Mouse (Mus musculus): Measurements from ENCODE around the gene Prss22. TPM values are rescaled to one million over a fixed set of nuclear protein-coding genes. Genes with fewer than 3 reads are reported as not detected.
"Not testable (repeated sequence)": the region's sequence is repeated elsewhere in the genome, so short reads cannot be mapped to it uniquely, and the experiment has no call there.

Gene Prss22
- polyA plus RNA-seq, 1 experiment from 2014 or later: 0.82 TPM

DNA sequence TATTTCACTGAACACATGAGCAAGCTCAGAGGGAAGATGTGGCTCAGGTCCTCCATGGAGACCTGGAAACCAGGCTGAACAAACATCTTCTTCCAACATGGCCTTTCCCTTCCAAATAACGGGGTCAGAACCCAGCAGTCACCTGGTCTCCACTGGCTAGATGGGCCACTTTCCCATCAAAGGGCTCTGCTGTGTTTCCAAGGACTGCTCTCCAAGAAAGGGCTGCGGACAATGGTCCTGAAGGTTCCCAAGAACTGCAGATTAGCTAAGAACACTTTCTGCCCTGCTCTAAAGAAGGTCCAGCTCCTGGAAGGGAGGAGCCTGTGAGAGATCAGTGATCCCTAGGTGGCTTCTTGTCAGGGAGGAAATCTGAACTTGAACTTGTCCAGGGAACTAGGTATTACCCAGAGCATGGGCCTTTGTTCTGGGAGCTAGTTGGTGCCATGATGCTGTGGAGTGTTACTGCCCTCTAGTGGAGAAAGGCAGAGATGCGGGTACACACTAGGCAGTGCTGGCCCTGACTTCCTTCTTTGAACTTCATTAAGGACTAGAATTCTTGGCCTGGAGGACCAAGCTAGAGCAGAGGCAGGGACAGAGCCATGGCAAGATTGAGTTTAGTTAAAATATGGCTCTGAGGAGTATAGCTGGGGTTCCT, 37.7 kb downstream of the Prss22 start:
- Histone ChIP-seq H3K9ac (replicated peaks; ENCODE audit: low read length) (peak overlapping the region; percentile 58), H3K9me3 (ENCODE audit: low read length) (no peaks in the 10 kb centered on the region), H3K27ac (ENCODE audit: low read length) (no peak overlapping the region), H3K27me3 (ENCODE audit: insufficient read depth, low read length) (no peaks in the 10 kb centered on the region), H3K4me1 (ENCODE audit: insufficient read depth, low read length) (0 out of 2 replicates have a peak, but pooled peaks cover 3% of the 10 kb centered on the region), H3K4me3 (ENCODE audit: low read length) (no peak overlapping the region), H3K36me3 (ENCODE audit: insufficient read depth, low read length) (no peaks in the 10 kb centered on the region), H3K4me2 (replicated peaks; ENCODE audit: low read depth, low read length) (no peak overlapping the region)
- WGBS: 41% methylated on average over 3 of the region's 3 CpGs
- peak; percentile 92 for ATAC-seq (ENCODE audit: low FRiP score, low TSS enrichment)

DNA sequence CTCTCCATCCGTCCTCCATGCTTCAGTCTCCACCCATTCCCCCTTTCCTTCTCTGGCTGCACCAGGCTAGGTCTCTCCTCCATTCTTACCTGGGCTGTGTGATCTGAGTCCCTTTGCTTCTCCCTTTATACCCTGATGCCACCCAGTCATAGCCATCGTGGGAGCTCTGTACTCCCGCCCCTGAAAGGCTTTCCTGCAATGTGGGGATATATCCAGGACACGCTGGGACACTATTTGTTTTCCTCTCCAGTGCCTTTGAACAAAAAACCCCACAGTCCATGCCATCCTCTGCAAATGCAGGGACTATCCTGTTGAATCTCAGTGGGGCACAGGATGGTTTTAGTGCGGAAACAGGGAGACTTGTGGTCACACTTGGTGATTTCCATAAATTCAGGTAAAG, 42.7 kb downstream of the Prss22 start, which contains the start of gene Sbpl:
Gene Sbpl, minus strand, starts transcription at position 101 of the 400 bp plus-strand sequence.
- H3K9ac ChIP-seq (replicated peaks; ENCODE audit: low read length): no peak within 1 kb of the TSS
- ATAC-seq (ENCODE audit: low FRiP score, low TSS enrichment): no peak
- H3K27me3 ChIP-seq (ENCODE audit: insufficient read depth, low read length): no peaks in the 10 kb centered on the region
- H3K9me3 ChIP-seq (ENCODE audit: low read length): no peaks in the 10 kb centered on the region
- H3K4me3 ChIP-seq (ENCODE audit: low read length): no peak within 1 kb of the TSS
- 82% methylated on average over 5 of the region's 5 CpGs for WGBS
- 0 out of 2 replicates have a peak, but pooled peaks cover 2% of the 10 kb centered on the region for H3K4me1 ChIP-seq (ENCODE audit: insufficient read depth, low read length)
- H3K36me3 ChIP-seq (ENCODE audit: insufficient read depth, low read length): no peaks in the 10 kb centered on the region
- no peak within 1 kb of the TSS for H3K27ac ChIP-seq (ENCODE audit: low read length)
- no peak within 1 kb of the TSS for H3K4me2 ChIP-seq (replicated peaks; ENCODE audit: low read depth, low read length)

DNA sequence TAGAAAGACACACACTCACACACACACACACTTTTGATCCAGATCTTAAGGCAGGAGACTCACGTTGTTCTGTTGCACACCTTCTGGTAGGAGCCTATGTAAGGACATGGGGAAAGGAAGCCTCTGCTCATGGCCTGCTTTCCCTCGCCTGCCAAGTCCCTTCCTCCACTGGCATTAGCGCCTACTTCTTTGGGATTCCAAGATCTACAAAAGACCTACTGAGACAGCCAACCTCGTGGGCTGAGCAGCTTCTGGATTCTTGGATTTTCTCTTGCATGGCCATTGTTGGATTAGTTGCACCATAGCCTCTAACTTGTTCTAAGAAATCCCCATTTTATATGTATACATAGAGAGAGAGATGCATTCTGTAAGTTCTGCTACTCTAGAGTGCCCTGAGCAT, 47.1 kb downstream of the Prss22 start:
- not testable (repeated sequence) for H3K9me3 ChIP-seq (ENCODE audit: low read length); H3K27me3 ChIP-seq (ENCODE audit: insufficient read depth, low read length); H3K9ac ChIP-seq (replicated peaks; ENCODE audit: low read length); ATAC-seq (ENCODE audit: low FRiP score, low TSS enrichment); H3K4me1 ChIP-seq (ENCODE audit: insufficient read depth, low read length); H3K27ac ChIP-seq (ENCODE audit: low read length); H3K36me3 ChIP-seq (ENCODE audit: insufficient read depth, low read length); H3K4me2 ChIP-seq (replicated peaks; ENCODE audit: low read depth, low read length); H3K4me3 ChIP-seq (ENCODE audit: low read length)
- WGBS: 76% methylated on average over 4 of the region's 4 CpGs

DNA sequence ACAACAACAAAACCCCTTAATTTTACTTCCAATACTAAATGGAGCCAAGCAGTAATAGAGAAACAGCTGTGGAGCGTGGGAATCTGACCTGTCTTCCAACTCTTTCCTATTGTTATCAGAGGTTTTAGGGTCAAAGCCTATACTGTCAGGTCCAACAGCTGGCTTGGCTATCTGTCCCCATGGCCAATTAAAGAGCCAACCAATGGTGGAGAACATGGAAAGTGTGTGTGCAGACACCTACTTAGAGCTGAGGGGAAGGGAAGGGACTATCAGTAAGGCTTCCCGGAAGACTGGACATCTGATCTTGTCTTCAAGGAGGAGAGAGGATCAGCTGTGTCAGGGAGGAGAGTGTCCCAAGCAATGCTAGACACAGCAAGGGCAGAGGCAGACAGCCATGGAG, 48.8 kb downstream of the Prss22 start:
- Histone ChIP-seq H3K4me1 (ENCODE audit: insufficient read depth, low read length) (no peaks in the 10 kb centered on the region), H3K36me3 (ENCODE audit: insufficient read depth, low read length) (no peaks in the 10 kb centered on the region), H3K9ac (replicated peaks; ENCODE audit: low read length) (no peak overlapping the region), H3K4me3 (ENCODE audit: low read length) (no peak overlapping the region), H3K4me2 (replicated peaks; ENCODE audit: low read depth, low read length) (no peak overlapping the region), H3K27ac (ENCODE audit: low read length) (no peak overlapping the region), H3K27me3 (ENCODE audit: insufficient read depth, low read length) (no peaks in the 10 kb centered on the region), H3K9me3 (ENCODE audit: low read length) (no peaks in the 10 kb centered on the region)
- ATAC-seq (ENCODE audit: low FRiP score, low TSS enrichment): no peak
- 68% methylated on average over 2 of the region's 2 CpGs for WGBS

DNA sequence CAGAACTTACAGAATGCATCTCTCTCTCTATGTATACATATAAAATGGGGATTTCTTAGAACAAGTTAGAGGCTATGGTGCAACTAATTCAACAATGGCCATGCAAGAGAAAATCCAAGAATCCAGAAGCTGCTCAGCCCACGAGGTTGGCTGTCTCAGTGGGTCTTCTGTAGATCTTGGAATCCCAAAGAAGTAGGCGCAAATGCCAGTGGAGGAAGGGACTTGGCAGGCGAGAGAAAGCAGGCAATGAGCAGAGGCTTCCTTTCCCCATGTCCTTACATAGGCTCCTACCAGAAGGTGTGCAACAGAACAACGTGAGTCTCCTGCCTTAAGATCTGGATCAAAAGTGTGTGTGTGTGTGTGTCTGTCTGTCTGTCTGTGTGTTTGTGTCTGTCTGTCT, 50.4 kb downstream of the Prss22 start:
- H3K27ac ChIP-seq (ENCODE audit: low read length); H3K9me3 ChIP-seq (ENCODE audit: low read length); H3K9ac ChIP-seq (replicated peaks; ENCODE audit: low read length); H3K4me3 ChIP-seq (ENCODE audit: low read length); H3K4me1 ChIP-seq (ENCODE audit: insufficient read depth, low read length); H3K4me2 ChIP-seq (replicated peaks; ENCODE audit: low read depth, low read length); ATAC-seq (ENCODE audit: low FRiP score, low TSS enrichment); H3K36me3 ChIP-seq (ENCODE audit: insufficient read depth, low read length); H3K27me3 ChIP-seq (ENCODE audit: insufficient read depth, low read length): not testable (repeated sequence)
- WGBS: 86% methylated on average over 4 of the region's 4 CpGs

Small RNA genes within 50 kb of the gene (microRNA-seq; reads per million reads assigned to microRNA genes)
- not detected for gene Gm27700

Other genes with a start within 250 kb of the Prss22 start
- gene Flywch1, start 226.5 kb downstream of the Prss22 start, polyA plus RNA-seq (2015; fragmentation: Nextera tagmentation; extraction: Ambion mirVana): 101 and 104 TPM in 2 replicates
- gene Flywch2, start 212.0 kb downstream of the Prss22 start, polyA plus RNA-seq (2015; fragmentation: Nextera tagmentation; extraction: Ambion mirVana): 31.7 and 35.0 TPM in 2 replicates
- gene Srrm2, start 207.6 kb downstream of the Prss22 start, polyA plus RNA-seq (2015; fragmentation: Nextera tagmentation; extraction: Ambion mirVana): 411 and 514 TPM in 2 replicates
- 954 and 966 TPM in 2 replicates for gene Elob, start 169.0 kb downstream of the Prss22 start, polyA plus RNA-seq (2015; fragmentation: Nextera tagmentation; extraction: Ambion mirVana)
- gene Prss33, start 162.0 kb downstream of the Prss22 start, polyA plus RNA-seq (2015; fragmentation: Nextera tagmentation; extraction: Ambion mirVana): not detected in 2 replicates
- gene Prss32, start 154.2 kb downstream of the Prss22 start, polyA plus RNA-seq (2015; fragmentation: Nextera tagmentation; extraction: Ambion mirVana): not detected in 2 replicates
- 3.5 and 4.1 TPM in 2 replicates for gene Prss41, start 153.9 kb downstream of the Prss22 start, polyA plus RNA-seq (2015; fragmentation: Nextera tagmentation; extraction: Ambion mirVana)
- not detected in 2 replicates for gene Prss21, start 130.0 kb downstream of the Prss22 start, polyA plus RNA-seq (2015; fragmentation: Nextera tagmentation; extraction: Ambion mirVana)
- gene Dcpp1, start 117.2 kb downstream of the Prss22 start, polyA plus RNA-seq (2015; fragmentation: Nextera tagmentation; extraction: Ambion mirVana): not detected in 2 replicates
- gene Dcpp2, start 117.2 kb downstream of the Prss22 start, polyA plus RNA-seq (2015; fragmentation: Nextera tagmentation; extraction: Ambion mirVana): not detected in 2 replicates
- gene Dcpp3, start 80.6 kb downstream of the Prss22 start, polyA plus RNA-seq (2015; fragmentation: Nextera tagmentation; extraction: Ambion mirVana): not detected in 2 replicates
- not detected in 2 replicates for gene Sbp, start 56.4 kb downstream of the Prss22 start, polyA plus RNA-seq (2015; fragmentation: Nextera tagmentation; extraction: Ambion mirVana)
- not detected in 2 replicates for gene Sbpl, start 42.8 kb downstream of the Prss22 start, polyA plus RNA-seq (2015; fragmentation: Nextera tagmentation; extraction: Ambion mirVana)
- gene Prss30, start 17.5 kb downstream of the Prss22 start, polyA plus RNA-seq (2015; fragmentation: Nextera tagmentation; extraction: Ambion mirVana): 0.14 and 0.23 TPM in 2 replicates
- 0.23 and 0.37 TPM in 2 replicates for gene Prss27, start 40.0 kb upstream of the Prss22 start, polyA plus RNA-seq (2015; fragmentation: Nextera tagmentation; extraction: Ambion mirVana)
- gene Kctd5, start 75.4 kb upstream of the Prss22 start, polyA plus RNA-seq (2015; fragmentation: Nextera tagmentation; extraction: Ambion mirVana): 63.3 and 68.0 TPM in 2 replicates
- gene Pdpk1, start 152.8 kb upstream of the Prss22 start, polyA plus RNA-seq (2015; fragmentation: Nextera tagmentation; extraction: Ambion mirVana): 34.9 and 37.6 TPM in 2 replicates
- 42.1 and 45.6 TPM in 2 replicates for gene Amdhd2, start 165.7 kb upstream of the Prss22 start, polyA plus RNA-seq (2015; fragmentation: Nextera tagmentation; extraction: Ambion mirVana)
- gene Atp6v0c, start 171.6 kb upstream of the Prss22 start, polyA plus RNA-seq (2015; fragmentation: Nextera tagmentation; extraction: Ambion mirVana): 695 and 701 TPM in 2 replicates
- 5.6 and 6.2 TPM in 2 replicates for gene Tbc1d24, start 207.5 kb upstream of the Prss22 start, polyA plus RNA-seq (2015; fragmentation: Nextera tagmentation; extraction: Ambion mirVana)
- gene Ntn3, start 211.4 kb upstream of the Prss22 start, polyA plus RNA-seq (2015; fragmentation: Nextera tagmentation; extraction: Ambion mirVana): 4.3 and 4.8 TPM in 2 replicates
- gene Tedc2, start 222.8 kb upstream of the Prss22 start, polyA plus RNA-seq (2015; fragmentation: Nextera tagmentation; extraction: Ambion mirVana): 12.2 and 13.4 TPM in 2 replicates